Mouse (Mus musculus): ENCODE measurements around the gene Bcat1.

Bcat1 gene

DNA sequence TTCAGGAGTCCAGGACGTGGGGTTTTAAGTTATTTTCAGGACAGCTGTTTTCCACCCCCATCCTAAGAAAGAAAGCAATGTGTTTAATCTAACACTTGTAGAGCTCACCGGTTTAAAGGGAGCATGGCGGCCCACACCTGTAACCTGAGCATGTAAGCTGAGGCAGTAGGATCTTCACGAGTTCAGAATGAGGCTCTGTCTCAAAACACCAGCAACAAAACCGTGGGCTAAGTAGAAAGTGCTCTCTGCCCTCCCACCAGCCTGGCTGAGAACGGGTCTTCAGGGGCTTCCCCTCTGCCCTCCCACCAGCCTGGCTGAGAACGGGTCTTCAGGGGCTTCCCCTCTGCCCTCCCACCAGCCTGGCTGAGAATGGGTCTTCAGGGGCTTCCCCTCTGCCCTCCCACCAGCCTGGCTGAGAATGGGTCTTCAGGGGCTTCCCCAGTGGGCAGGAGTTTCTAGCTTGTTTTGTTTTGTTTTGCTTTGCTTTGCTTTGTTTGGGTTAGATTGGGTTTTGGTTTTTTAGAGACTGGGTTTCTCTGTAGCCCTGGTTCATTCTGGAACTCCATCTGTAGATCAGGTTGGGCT is 17.1 kb upstream of the Bcat1 start:
- in situ Hi-C loops (cut with MboI, MseI) = loop anchor here (5.0 kb wide), 1 partner anchor 99 kb away; no protein-coding TSS in a partner anchor

DNA sequence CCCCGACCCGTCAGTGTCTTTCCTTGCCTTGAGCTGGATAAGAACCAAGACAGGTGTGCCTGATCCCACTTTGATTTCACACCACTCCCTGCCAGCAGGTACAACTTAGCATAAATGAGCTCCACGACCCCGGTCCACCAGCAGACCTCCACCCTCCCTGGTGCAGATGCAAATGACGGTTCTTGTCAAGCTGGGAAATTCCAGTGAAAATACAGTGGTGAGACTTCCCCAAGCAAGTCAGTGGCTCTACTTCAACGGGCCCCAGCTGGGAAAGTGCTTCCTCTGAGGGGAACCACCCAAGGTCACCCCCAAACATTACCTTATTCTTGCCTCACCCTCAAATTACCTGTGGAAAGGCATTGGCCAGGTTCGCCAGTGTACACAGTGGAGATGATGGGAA is 16.0 kb upstream of the Bcat1 start:
- in situ Hi-C loops (cut with MboI, MseI) = loop anchor here (5.0 kb wide), 1 partner anchor 100 kb away; no protein-coding TSS in a partner anchor

DNA sequence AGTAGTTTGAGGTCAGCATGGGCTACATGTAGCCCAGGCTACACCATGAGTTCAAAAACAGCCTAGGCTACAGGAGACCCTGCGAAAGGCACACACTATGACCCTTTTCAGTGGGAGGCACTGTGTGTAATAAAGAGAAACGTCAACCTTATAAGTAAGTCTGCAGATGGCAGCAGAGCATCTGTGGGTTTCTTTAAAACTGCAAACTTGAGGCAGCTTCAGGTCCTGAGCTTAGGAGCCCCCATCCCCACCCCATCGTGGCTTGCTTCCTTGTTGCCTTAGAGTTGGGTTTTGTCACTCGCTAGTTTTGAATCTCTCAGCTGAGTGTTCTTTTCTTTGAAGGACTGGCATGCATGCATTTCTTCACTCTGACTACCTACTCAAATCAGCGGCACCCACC is 14.9 kb upstream of the Bcat1 start:
- in situ Hi-C loops (cut with MboI, MseI) = loop anchor here (5.0 kb wide), 1 partner anchor 101 kb away; no protein-coding TSS in a partner anchor

DNA sequence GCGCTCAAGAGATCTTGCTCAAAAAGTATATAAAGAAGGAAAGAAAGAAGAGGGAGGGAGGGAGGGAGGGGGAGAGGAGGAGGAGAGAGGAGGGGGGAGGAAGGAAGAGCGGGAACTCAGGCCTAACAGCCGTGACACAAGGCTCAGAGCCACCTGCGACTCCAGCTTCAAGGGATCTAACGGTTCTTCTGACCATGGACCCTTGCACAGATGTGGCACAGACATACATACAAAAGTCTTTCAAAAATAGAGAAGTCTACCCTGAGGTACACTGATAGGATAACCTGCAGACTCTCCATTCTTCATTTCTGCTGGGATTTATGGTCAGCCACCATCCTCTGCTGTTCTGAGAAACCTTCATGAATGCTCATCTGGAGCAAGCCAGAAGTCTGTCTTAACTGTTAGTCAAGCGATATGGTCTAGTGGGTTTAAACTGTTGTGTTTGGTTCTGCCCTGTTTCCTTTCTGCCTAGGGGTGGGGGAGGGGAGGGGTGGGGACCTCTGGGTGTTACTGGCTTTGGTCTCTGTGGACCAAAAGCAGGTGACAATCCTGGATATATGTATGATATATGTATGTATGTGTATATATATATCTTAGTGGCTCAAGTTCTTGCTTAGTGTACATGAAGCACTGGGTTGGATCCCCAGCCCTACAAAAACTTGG is 14.3 kb upstream of the Bcat1 start:
- in situ Hi-C loops (cut with MboI, MseI) = loop anchor here (5.0 kb wide), 1 partner anchor 102 kb away; no protein-coding TSS in a partner anchor

DNA sequence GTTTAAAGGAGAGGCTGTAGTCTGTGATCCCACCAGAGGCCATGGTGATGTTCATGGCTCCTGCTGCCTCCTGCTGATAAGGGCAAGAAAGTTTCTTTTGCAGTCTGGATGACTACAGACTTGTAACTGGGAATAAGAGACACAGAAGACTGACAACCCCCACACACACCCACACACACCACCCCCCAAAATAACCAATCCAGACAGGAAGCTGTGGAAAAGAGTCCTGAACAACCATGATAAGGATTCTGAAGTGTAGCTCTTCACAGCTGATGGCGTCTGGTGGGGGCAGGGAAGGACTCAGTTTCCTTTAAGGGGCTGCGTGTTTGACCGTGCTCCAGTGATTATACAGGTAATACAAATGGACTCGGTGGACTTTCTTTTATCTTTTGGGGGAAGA is 13.4 kb upstream of the Bcat1 start:
- in situ Hi-C loops (cut with MboI, MseI) = no loop called here

DNA sequence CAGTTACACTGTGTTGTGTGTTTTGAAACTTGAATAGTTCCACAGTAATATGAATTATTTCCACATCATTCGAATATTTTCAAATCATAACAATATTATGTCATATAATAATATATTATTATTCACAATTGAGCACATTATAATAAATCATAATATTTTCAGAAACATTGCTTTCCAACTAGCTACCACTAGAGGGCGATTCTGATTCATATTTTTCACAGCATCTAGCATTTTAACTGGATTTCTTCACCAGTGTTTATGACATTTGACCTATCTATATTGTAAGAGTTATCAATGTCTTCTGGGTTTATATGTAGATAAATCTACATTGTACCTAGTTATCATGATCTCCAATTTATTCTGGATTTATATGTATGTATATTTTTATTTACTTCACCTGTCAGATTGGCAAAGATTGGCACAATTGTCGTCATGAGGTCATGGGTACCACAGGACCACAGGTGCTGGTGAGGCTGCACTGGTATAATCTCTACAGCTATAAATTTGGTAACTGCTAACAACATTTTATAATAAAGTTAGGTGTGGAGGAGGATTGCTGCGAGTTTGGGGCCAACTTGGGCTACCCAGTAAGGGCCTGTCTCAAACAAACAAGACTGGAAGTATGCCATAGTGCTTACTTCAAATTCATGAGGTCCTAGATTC is 12.6 kb upstream of the Bcat1 start:
- in situ Hi-C loops (cut with MboI, MseI) = no loop called here

DNA sequence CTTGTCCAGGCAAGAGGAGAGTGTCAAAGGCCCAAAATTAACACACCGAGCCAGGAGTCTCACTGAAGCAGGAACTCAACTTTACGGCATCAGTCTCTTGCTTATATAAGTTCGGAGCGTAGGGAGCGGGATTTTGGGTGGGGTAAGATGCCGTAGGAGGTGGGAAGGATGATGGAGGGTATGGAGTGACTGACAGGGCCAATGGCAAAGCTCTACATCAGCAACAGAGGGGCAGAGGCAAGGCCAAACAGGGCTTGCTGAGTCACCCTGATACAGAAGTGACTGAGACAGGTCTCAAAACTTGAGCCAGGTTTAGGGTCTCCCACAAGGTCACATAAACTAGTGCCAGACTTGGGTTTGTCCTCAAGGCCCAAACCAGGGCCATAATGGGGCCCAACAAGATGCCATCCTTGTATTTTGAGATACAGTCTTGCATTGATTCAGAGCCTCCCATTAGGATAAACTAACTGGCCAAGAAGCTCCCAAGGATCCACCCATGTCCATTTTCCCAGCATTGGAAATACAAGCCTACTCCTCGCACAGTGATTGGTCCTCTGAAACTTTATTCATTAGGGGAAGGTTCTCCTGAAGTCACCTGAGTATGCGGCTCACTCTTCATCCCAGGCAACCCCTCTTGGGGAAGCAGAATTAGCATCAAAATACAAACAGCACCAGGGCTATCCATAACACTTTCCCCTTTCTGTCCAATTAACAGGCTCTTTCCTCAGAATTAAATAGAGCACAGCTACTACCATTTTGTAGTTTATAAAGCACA is 8.5 kb upstream of the Bcat1 start:
- in situ Hi-C loops (cut with MboI, MseI) = no loop called here

DNA sequence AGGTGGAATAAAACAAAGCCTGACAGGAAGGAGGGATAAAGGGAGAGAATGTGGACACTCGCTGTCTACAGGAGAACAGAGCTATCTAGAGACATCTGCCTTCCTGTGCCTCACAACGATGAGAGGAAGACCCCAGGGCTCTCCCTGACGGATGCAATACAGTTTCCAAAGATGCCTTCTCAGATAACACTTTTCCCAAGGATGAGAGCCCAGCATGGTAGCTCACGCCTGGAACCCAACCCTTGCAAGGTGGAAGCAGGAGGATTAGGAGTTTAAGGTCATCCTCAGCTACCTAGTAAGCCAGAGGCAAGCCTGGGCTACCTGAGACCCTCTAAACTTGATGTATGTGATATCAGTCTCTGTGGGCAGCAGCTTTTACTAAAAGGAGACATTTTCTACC is 5.7 kb upstream of the Bcat1 start:
- in situ Hi-C loops (cut with MboI, MseI) = no loop called here

DNA sequence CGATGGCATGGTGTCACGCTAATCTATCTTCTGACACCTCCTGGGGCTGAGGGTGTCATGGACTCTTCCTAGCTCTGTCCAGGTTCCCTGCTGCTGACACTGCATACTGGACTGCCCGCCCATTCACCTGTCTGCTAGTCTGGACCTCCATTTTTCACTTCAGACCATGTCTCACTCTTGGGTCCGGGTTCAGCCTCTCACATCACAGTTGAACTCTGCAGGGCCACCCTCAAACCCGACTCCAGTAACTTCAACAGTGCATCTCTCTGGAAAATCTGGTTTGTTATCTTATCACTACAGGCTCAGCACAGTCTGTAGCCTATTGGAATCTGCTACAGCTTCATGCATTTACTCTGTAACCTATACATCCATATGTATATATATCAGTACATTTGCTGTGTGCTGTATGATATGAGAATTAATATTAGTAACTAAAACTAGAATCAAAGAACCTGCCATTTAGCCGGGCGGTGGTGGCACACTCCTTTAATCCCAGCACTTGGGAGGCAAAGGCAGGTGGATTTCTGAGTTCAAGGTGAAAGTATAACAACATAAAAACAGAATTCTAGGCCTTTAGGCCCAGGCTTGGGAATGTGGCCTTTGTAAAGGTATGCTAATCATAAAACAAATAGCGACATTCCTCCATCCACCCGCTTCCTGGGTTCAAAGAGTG is 3.2 kb upstream of the Bcat1 start:
- in situ Hi-C loops (cut with MboI, MseI) = no loop called here

DNA sequence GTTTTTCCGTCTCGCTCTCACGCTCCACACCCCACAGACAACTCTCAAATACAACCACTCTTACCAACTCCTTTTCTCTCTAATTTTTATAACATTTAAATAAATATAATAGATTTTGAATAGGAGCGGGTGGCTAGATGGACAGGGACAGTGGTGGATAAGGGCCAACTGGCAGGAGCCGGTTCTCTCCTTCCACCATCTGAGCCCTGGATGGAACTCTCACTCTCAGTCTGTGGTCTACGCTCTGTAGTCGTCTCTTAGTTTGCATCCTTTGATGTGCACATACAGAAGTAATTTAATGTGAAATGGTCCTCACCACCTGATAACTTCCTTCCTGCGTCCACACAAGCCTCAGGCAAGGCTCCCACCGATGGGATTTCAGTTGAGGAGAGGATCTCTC is 302 bp upstream of the Bcat1 start:
- in situ Hi-C loops (cut with MboI, MseI) = no loop called here

DNA sequence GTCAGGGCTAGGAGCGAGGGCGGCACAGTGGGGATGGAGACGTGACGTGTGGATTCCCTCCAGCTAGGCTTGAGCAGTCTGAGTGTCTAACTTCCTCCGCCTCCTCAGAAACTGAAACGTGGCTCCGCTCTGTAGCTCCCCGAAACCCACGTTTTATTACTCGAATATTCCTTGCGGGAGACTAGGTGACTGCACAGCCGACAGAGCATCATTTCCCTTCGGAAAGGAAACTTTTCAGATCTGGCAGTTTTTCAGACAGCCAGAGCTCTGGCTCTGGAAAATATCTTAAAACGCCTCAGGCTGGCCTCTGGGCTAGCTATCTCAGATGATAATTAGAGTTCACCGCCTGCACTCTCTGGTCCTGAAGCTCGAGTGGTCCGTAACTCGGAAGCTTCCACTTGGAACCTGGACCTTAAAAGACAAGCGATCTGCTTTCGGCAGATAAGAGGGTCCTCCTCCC is 866 bp downstream of the Bcat1 start:
- in situ Hi-C loops (cut with MboI, MseI) = no loop called here

DNA sequence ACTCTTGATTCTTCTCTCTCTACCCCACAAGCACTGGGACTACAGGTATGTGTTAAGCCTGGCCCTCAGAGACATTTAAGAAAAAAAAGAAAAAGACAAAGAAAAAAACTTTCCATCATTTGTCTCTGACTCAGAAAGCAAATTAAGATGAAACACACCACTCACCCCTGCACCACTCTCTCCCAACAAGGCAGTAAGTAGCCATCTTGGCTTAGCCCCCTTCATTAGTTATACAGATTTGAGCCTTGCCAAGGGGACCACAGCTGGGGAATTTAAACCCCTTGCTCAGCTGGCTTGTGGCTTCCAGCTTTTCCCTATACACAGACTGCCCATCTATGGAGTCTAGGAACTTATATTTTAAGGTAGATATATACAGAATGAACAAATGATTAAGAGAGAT is 1.5 kb downstream of the Bcat1 start:
- in situ Hi-C loops (cut with MboI, MseI) = no loop called here

DNA sequence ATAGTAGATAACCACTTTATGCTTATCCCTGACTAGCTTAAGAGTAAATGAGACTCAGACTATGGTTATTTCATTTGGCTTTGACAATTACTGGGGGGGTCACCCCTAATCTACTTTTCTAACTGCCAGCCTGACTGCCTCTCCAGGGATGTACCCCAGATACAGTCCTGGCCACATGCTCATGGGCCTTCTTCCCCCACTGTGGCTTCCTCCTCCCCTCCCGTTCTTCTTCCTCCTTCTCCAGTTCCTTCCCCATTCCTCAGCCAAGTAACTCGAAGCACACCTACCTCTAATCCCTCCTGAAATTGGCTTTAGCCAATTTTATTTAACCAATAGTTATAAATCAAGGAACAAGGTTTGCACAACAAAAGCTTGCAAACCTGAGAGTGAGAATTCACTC is 6.1 kb downstream of the Bcat1 start:
- in situ Hi-C loops (cut with MboI, MseI) = no loop called here

DNA sequence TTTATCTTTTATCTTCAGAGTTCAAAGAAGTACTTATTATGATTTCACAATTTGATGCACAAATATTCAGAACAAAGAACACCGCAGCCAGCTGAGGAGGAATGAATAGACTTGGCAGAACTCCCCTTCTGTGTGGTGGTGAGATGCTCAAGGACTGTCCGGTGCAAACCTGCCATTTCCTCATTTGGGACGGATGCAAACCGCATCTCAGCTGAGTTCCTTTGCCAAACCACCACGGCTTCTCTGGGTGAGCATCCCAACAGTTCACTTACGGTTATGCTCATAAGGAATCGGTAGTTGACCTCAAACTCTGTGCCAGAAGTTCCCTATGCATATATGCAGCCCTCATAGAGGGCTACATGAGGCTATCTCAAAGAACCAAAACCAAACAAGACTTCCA is 6.6 kb downstream of the Bcat1 start:
- in situ Hi-C loops (cut with MboI, MseI) = no loop called here

DNA sequence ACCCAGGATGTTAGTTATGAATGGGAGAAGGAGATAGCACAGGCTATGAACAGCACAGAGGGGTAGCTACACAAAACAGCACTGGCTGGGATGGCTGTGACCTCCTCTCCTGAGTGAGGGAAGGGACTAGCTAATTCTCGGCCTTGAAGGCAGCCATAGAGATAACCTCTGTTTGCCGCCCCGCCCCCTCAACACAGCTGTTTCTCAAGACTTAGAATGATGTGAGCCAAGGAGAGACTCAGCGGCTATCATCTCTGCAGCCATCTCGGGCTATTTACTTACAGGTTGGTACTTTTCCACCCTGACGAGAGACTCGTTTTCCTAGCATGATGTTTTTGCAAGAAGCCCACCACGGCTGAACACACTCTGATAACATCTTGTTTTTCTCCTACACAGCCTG is 8.3 kb downstream of the Bcat1 start:
- in situ Hi-C loops (cut with MboI, MseI) = no loop called here

DNA sequence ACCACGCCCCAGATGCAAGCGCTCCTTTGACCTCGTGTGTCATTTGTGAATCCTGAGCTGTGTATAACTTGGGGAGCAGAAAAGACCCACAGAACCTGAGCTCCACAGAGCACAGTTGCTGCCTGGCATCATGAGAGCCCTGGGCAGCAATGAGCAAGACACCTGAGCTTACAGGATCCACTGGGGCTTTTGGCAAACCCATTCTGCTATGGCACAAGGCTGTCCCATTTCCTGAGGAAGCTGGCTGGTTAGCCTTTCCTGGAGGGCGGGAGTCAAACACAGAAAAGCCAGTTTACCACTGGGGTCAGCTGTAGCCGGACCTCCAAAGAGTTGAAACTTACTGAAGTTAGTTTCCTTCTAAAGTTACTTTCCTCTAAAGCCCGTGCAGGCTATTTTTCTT is 9.6 kb downstream of the Bcat1 start:
- in situ Hi-C loops (cut with MboI, MseI) = no loop called here

DNA sequence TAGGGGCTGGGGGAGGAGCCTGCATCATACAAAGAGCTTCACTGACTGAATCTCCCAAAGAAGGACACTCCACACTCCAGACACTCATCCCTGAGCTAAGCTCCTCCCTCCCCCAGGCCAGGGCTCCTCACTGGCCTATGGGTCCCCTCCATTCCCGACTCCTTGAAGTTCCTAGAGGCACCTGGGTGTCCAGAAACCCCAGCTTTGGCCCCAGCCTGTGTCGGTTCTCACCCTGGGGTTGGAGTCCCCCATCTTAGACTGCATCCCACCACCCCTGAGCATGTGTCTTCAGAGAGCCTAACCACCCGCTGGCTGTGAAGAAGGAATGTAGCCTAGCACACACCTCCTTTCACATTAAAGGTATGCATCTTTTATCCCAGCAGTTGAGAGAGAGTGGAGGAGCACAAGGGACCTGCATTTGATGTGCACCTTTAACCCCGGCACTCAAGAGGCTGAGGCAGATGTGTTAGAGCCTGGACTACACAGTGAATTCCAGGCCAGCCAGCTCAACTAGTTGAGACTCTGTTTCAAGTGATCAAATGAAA is 10.6 kb downstream of the Bcat1 start:
- in situ Hi-C loops (cut with MboI, MseI) = no loop called here

DNA sequence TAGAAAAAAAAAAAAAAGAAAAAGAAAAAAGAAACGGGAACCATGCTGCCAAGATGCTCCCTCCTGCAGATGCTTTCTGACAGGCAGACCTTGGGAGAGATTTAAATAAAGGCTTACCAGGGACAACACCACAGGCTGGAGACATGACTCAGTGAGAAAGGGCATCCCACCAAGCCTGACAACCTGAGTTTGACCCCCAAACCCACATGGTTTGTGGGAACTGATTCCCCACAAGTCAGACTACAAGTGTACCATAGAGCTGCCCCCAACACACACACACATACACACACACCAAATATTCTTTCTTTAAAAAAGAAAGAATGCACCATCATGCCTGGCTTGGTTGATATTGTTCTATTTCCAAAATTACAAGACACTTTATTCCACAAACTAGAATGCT is 11.9 kb downstream of the Bcat1 start:
- in situ Hi-C loops (cut with MboI, MseI) = no loop called here

DNA sequence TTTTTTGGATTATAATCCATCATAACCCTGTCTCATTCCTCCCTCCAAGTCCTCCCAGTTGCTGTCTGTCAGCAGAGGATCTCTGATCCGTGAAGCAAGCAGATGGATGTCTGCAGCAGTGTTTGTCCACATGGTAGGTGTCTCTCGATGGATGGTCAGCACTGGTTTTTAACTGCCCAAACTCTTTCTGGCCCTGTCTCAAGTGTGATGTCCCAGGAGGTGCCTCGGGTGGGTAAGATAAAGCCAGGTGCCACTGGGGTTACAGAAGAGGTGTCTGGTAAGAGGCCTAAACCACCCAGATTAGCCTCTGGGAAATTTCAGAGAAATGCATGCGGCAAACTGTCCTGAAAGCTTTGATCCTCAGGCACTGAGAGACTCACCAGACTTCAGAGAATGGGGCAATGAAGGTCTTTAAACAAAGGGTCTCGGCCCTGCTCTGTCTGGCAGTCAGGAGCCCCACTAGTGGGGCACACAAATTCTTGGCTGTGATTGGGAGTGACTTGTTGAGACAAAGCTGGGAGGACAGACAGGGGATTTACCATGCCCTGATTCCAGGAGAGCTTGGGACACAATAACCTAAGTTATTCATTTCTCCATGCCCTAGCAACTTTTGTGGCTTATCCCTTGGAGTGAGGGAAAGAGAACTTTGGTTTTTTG is 12.6 kb downstream of the Bcat1 start:
- in situ Hi-C loops (cut with MboI, MseI) = no loop called here

DNA sequence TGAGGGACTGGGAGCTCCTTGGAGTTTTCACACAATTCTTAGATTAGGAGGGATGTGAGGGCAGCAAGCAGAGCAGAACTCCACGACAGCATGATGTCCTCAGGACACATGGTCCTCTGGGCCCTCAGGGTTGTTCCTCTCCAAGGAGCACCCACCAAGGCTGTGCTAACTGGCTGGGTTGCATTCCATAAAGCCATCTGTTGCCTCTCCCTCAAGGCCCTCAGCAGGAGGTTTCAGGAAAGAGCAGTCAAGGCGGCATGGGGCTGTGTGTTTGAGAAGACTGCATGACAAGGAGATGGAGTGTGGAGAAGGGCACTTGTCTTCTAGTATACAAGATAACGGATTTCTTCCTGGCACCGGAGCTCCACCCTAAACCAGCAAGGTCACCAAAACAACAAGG is 13.2 kb downstream of the Bcat1 start:
- in situ Hi-C loops (cut with MboI, MseI) = no loop called here

DNA sequence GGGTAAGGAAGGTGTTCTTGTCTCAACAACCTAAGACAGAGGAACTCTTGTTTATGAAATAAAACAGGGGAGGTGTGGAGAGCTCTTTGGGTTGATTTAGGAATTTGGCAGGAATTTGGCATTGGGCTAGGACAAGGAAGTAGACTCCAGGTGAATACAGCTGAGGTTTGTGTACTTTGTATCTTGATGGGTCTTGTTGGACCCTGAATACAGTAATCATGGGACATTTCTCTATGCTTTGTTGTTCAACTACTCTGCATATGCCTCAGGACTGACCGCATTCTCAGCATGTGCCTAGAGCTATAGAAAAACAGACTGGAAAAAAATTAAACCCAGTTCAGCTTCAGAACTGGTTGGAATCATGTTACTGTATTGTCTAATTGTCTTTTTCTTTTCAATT is 14.6 kb downstream of the Bcat1 start:
- in situ Hi-C loops (cut with MboI, MseI) = no loop called here
